Mouse (Mus musculus): ENCODE measurements around the gene Slc5a4a.
A peak's percentile ranks its signal among the peaks of the same experiment; 100 is the strongest.

Gene Slc5a4a

GRCm38 (mm10) chr10:76147278-76147677, at the start of gene Slc5a4a:
TSS of gene Slc5a4a (plus strand) at chr10:76147451.
- DNase-seq (ENCODE audit: low spot score) = no peak

GRCm38 (mm10) chr10:76110861-76111260, 36.4 kb upstream of the Slc5a4a start, which contains the start of gene Slc5a4b:
TSS of gene Slc5a4b (minus strand) at chr10:76110961.
- DNase-seq (ENCODE audit: low spot score) = no peak

DNA sequence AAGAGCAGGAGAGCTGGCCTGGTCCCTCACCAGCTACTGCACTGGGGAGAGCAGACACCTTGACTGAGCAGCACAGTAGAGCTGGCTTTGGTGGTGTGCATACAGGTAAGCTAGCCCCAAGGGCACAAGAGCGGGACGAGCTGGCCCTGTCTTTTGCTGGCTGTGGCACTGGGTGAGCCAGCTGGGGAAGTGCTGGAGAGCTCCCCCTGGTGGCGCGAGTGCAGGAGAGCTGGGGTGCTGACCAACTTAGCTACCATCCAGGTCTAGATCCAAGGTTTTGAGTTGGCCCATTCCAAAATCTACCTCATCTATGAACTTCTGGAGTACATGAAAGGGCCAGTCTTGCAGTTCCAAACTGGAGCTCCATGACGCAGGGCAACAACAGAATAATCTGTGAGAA, 29.3 kb upstream of the Slc5a4a start:
- no peak for DNase-seq (ENCODE audit: low spot score)

- no peak for DNase-seq (ENCODE audit: low spot score)
These were observed 28.5 kb upstream of the Slc5a4a start for GRCm38 (mm10) chr10:76118741-76119140.

DNA sequence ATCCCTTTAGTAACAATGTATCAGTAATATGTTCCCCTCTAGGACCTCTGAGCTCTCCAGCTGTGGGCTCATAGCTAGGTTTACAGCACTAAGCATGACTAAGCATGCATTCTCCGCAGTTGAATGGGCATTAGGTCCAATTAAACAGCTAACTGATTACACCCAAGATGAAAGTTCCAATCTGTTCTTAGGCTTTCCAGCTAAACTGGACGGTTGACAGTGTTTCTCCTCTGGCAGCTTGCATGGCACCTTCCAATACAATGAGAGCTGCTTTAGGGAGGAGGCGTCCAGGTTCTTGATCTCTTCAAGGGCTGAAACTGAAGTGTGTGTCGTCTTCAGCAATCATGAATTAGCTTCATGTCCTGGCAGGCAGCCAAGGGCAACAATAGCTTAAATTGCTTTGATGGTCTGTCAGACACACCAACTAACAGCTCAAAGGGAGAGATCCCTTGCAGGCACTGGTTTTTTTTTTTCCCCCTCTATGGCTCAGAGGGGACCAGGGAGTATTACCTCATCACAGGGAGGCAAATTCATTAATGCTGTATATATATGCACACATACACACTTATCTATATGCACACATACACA, 27.0 kb upstream of the Slc5a4a start:
- DNase-seq (ENCODE audit: low spot score) = no peak

GRCm38 (mm10) chr10:76121495-76121894, 25.8 kb upstream of the Slc5a4a start:
- DNase-seq (ENCODE audit: low spot score) = no peak

DNA sequence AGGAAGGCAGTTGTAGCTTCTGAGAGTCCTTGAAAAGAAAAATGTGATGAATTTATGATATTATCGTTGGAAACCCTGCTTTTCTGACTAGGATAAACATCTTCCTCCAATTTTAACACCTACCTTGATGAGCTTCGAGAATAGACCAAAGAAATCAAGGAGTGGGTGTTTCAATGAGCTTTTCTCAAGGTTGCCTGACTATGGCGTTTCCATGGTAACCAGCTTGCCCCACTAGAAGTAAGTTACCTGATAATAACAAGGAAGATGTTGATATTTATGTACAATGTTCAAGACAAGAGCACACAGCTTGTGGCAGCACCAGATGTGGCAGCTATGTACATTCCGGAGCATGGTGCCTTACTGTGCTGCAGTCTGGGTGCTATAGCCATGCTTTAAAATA, 14.7 kb upstream of the Slc5a4a start:
- peak; percentile 9 for DNase-seq (ENCODE audit: low spot score)

- DNase-seq (ENCODE audit: low spot score) = no peak
These were observed 10.9 kb upstream of the Slc5a4a start for GRCm38 (mm10) chr10:76136318-76136717.

DNA sequence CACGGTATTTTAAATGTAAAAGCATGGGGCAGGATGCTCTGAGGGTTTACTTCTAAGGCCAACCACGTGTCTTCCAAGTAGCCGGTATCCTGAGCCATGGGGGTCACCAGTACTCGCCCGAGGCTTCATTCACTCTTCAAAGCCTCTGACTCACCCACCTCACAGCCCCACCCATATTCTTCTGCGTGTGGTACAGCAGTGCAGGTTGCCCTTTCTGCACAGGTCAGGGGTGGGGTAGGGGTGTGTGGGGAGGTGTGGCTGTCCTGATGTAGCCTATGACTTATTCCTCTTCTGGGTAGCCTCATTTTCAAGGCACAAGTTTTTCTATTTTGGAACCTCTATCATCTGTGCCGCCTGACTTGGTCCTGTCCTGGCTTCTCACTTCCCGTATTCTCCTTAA, 405 bp upstream of the Slc5a4a start:
- no peak for DNase-seq (ENCODE audit: low spot score)

GRCm38 (mm10) chr10:76155911-76156310, 8.7 kb downstream of the Slc5a4a start:
- DNase-seq (ENCODE audit: low spot score) = no peak

GRCm38 (mm10) chr10:76157528-76157927, 10.3 kb downstream of the Slc5a4a start:
- no peak for DNase-seq (ENCODE audit: low spot score)

GRCm38 (mm10) chr10:76158009-76158408, 10.8 kb downstream of the Slc5a4a start:
- DNase-seq (ENCODE audit: low spot score) = no peak

DNA sequence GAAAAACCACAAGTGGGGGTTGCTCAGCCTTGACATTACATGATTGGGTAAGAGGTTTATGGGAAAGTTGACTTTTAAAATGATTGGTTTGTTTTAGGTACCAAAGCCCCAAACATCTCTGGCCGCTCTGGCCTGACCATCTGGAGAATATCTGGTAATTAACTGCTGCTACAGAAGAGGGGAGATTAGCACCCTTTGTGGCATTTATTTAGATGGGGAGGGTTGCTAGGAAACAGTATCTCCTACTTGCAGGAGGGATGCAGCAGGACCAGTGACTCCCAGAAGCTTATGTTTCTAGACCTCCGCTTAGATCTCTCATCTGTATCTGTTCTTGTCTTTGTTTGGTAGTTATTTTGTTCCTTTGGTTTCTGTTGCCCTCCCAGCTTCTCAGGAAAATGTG, 27.6 kb downstream of the Slc5a4a start:
- no peak for DNase-seq (ENCODE audit: low spot score)

DNA sequence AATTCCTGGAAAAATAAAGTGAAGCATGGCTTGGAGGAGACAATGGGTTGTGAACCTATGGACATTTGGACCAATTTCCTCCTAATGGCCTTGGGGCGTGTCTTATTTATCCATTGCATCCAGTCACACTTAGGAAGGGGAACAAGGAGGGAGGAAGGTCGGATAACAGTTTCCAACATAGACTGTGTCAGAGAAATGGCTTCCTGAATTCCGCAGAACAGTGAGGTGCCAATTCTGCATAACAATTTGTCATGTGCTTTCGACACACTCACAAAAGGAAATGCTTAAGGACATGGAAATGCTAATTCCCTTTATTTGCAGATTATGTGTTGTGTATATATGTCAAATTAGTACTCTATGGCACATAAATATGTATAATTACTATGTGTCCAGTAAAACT, 38.0 kb downstream of the Slc5a4a start:
- no peak for DNase-seq (ENCODE audit: low spot score)

DNA sequence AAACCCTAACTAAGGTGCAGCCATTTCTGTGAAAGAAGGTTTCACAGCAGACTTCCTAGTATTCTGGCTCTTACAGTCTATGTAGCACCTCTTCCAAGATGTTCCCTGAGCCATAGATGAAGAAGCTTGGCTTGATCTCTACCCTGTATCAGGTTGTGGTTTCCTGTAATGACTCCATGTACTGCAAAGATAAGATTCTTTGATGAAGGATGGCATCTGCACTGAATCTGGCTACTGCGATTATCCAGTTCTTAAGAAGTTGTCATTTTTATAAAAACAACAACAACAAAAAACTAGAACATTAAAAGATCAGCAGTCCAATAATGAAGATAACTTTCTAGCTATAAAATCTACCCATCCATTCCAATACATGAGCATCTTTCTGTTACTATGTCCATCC, 40.8 kb downstream of the Slc5a4a start:
- no peak for DNase-seq (ENCODE audit: low spot score)

GRCm38 (mm10) chr10:76201416-76201815, 54.2 kb downstream of the Slc5a4a start:
- no peak for DNase-seq (ENCODE audit: low spot score)

GRCm38 (mm10) chr10:76201978-76202377, 54.7 kb downstream of the Slc5a4a start:
- DNase-seq (ENCODE audit: low spot score) = peak; percentile 30

GRCm38 (mm10) chr10:76203798-76204283, 56.6 kb downstream of the Slc5a4a start:
- no peak for DNase-seq (ENCODE audit: low spot score)

- no peak for DNase-seq (ENCODE audit: low spot score)
These were observed 60.1 kb downstream of the Slc5a4a start for GRCm38 (mm10) chr10:76207262-76207796.

GRCm38 (mm10) chr10:76209241-76209640, 62.0 kb downstream of the Slc5a4a start:
- DNase-seq (ENCODE audit: low spot score) = no peak

DNA sequence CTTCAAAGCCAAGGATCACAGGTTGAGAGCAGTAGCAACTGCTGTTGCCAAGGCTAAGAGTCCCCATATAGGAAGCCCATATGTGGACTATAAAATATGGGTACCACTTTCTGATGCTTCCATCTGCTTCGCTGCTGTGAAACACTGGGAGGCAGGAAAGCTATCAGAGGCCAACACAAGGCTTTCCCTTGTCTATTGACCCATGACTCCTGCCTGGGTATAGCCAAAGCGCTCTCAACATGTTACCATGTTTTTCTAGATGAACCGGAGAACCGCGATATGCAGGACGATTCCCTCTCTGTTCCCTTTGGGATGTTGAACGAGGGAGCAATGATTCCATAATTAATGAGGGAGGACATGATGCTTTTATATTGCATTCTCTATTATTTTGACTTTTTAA, 63.6 kb downstream of the Slc5a4a start:
- DNase-seq (ENCODE audit: low spot score) = no peak

DNA sequence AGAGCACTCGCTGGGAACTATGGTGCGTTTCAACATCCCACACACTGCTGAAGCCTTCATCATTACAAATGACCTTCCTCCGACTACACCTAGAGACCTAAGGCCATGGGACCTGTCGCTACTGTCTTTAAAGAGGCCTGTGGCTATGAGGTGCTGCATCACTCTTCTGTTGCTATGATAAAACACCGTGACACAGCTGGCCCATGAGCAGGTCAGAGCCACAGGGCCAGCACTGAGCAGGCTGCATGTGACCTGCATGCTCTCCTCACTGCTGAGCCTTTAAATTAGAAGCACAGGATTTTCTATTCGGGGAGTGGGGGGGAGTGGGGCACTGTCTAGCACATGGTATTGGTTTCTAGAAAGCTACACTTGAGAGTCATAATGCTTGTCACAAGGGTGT, 64.9 kb downstream of the Slc5a4a start:
- no peak for DNase-seq (ENCODE audit: low spot score)

DNA sequence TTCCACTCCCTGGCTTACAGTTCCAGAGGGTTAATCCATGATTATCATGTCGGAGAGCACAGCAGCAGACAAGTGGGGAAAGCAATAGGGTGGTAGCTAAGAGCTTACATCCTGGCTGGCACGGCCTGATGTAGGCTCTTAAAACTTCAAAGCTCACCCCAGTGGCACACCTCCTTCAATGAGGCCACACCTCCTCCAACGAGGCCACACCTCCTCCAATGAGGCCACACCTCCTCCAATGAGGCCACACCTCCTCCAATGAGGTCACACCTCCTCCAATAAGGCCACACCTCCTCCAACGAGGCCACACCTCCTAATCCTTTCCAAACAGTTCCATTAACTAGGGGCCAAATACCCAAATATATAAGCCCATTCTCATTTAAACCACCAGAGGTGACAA, 66.9 kb downstream of the Slc5a4a start:
- DNase-seq (ENCODE audit: low spot score) = no peak

DNA sequence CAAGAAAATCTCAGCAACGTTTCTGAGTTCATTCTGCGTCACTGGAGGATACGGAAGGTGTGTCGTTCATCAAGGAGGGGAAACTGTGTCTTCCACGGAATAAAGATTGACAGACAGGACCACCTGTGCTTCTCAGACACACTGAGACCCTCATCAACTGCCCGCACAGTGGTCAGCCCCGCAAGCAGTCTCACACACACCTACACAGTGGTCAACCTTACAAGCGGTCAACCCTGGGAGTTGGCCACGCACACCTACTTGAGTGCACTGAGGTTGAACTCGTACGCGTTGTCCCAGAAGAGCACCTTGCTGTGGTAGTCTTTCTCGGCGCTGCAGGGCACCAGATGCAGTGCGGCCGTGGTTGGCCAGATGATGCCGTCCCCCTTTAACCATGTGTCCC, 69.8 kb downstream of the Slc5a4a start:
- DNase-seq (ENCODE audit: low spot score) = no peak

All from left cerebral cortex, adult 11 months (tissue).